Mouse (Mus musculus): ENCODE measurements around the gene Sox21.

The Sox21 gene

GRCm38 (mm10) chr14:118236886-118237289, at the start of gene Sox21:
Gene Sox21, minus strand, starts transcription at chr14:118237030.
- CTCF ChIA-PET = no interaction called here

DNA sequence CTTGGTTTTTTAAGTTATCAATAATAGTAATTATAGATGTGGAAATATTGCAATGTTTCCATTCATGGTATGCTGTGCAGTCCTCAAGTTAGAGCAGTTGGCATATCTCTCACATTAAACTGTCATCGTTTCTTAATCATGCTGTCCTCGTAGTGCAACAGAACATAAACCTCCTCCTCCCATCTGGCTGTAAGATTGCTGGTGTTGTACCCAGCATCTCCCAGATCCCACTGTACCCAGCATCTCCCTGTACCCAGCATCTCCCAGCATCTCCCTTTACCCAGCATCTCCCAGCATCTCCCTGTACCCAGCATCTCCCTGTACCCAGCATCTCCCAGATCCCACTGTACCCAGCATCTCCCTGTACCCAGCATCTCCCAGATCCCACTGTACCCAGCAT, 49.3 kb upstream of the Sox21 start:
- CTCF ChIA-PET = no interaction called here

GRCm38 (mm10) chr14:118282917-118283316, 46.1 kb upstream of the Sox21 start:
- CTCF ChIA-PET = no interaction called here

DNA sequence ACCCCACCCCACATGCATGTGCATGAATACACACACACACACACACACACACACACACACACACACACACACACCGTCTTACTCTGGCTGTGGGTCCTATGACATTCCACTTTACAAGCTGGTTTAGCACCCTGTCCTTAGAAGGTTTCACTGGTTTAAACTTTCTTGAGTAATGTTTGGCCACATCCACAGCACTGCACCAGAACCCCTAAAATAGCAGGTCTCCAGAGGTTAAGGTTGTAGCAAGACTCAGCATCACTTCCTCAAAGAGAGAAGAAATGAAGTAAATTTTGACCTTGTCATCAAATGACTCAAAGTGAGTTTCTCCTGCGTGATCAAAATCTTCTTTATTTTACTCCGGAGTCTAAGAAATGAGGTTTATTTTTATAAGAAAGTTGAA, 45.4 kb upstream of the Sox21 start:
- CTCF ChIA-PET = no interaction called here

GRCm38 (mm10) chr14:118277704-118278498, 41.1 kb upstream of the Sox21 start:
- CTCF ChIA-PET = no interaction called here

GRCm38 (mm10) chr14:118272594-118273555, 36.0 kb upstream of the Sox21 start:
- CTCF ChIA-PET = no interaction called here

DNA sequence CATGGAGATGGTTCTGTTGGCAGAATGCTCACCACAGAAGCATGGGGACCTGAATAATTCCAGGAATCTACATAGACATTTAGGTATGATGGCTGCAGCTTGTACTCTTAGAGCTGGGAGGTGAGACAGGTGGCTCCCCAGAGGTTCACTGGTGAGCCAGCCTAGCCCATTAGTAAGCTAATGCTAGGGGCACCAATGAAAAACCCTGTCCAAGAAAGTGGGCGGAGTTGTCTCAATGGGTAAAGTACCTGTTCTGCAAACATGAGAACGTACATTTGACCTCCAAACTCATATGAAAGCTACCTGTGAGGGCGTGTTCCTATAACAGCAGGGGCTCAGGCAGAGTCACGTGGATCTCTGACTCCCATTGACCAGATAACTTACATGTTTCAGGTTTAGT, 32.0 kb upstream of the Sox21 start:
- CTCF ChIA-PET = no interaction called here

DNA sequence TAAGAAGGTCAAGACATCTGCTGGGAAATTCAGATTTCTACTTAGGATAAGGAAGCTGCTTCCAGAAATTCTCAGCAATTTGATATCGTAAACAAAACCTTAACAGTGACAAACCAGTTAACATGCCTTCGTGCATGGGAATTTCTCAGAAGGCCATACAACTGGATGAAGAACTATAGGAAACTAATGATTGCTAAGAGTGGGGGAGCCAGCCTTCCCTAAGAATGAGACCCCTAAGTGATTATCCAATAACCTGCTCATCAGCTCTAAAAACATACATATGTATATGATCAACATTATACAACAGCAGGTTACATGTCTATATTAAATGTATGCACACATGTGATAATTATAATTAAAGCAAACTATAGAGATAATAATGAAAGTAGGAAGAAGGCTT, 29.8 kb upstream of the Sox21 start, which contains the start of gene Gm9376:
TSS of gene Gm9376 (plus strand) at position 301 of the 400 bp plus-strand sequence.
- CTCF ChIA-PET = no interaction called here

- CTCF ChIA-PET = no interaction called here
Measured at GRCm38 (mm10) chr14:118253381-118253780, 16.6 kb upstream of the Sox21 start.

GRCm38 (mm10) chr14:118241416-118241815, 4.6 kb upstream of the Sox21 start:
- CTCF ChIA-PET = no interaction called here

- CTCF ChIA-PET = no interaction called here
Measured at GRCm38 (mm10) chr14:118239351-118239750, 2.5 kb upstream of the Sox21 start.

DNA sequence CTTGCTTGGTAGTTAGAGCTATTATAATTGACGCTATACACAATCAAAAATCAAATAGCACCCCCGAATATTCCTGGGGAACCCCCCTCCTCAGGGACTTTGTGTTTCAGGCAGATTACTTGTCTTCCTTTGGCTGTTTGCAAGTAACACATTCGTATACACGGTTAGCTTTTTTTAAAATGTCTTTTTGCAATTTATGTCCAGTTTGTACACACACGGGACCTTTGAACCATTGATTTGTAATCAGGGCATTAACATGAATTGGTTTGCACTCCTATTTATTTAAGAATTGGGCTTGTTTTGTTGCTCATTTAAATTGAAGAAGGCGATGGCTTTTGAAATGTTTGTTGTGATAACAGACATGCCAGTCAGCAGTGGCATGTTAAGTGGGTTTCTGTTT, 956 bp upstream of the Sox21 start:
- CTCF ChIA-PET = no interaction called here

DNA sequence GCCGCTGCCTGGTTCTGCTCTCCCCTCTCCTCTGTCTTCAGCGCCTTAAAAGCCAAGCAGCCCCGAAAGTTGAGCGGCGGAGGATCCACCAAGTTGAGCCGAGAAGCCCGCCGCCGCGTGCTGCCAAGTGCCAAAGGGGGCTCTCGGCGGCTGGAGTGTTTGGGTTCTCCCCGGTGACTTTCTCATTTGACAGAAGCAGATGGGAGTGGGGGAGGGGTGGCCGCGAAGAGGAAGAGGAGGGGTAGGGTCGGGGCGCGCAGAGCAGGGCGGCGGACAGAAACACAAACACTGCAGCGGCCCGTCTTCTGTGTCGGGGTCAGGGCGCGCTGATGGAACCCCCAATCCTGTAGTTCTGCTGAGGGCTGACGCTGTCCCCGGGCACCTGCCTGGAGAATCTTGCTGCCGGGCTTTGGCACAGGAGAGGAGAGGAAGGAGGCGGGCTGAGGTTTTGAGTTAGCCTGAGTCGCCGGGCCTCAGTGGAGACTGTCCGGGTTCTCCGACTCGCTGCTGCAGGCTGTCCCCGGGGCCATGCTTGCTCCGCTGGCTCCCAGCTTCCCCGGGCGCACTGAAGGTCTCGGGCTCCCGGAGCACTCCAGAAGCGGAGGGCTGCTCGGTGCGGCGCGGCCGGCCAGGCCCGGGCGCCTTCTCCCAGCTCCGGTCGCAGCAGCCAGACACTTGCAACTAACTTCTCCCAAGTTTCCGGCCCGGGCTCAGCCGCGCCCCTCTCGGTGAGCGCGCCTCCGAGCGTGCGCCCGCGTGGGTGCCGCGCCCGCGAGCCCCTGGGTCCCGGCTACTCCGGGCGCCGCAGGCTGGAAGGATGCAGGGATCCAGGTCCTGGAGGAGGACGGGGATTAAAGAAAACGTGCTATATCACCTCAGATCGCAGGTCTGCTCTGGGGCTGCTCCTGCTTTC, 601 bp downstream of the Sox21 start:
- CTCF ChIA-PET = no interaction called here

- CTCF ChIA-PET = no interaction called here
Measured at GRCm38 (mm10) chr14:118235361-118235972, 1.4 kb downstream of the Sox21 start.

DNA sequence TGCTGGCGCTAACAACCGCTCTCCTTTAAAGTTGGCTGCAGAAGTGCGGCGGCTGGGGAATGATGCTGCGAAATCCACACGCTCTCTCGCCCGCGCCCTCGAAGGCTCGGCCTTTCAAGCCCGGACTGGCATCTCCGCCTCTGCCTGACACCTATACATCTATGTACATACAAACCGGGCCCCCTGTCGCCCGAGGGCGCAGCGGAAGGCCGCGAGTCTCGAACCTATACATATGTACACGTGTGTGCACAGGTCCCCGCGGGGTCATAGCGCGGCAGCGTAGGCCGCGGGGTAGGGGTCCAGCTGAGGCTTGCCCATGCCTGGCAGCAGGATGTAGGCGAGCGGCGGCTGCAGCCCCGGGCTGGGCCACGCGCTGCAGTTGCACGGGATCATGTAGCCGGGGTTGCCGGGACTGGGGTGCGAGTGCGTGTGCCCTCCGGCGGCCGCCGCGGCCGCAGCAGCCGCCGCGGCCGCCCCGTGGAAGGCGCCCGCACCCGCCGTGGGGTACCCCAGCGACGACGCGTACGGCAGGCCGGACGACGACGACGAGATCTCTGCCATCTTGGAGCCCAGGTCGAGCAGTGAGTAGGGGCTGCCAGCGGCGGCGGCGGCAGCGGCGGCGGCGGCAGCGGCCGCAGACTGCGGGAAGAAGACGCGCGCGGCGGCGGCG, 2.2 kb downstream of the Sox21 start:
- CTCF ChIA-PET = no interaction called here

GRCm38 (mm10) chr14:118233786-118234540, 2.9 kb downstream of the Sox21 start:
- CTCF ChIA-PET = interaction anchor here (0.7 kb wide), 1 partner anchor 91 kb away, joined by 3 read pairs; no protein-coding TSS in a partner anchor

DNA sequence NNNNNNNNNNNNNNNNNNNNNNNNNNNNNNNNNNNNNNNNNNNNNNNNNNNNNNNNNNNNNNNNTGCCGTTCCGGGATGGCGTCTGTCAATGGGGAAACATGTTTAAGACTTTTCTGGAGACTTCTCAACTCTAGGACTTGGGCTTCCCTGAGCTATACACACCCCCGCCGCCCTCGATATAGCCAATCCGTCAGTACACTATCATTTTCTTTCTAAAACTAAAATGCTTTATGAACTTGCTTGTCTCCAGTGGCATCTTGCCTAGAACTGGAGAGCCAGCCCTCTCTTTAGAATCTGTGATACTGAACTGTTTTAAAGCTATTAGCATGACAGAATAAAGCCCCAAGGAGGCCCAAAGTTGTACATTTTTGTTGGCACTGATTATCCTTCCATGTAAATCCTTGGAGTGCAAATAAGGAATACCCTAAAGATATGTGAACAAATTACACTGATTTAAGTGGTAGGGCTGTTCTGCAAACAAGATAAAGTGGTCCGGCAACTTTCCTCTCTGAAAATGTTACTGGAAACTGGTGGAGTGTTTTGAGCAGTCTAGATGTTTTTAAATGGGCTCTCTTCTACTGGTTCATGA, 4.4 kb downstream of the Sox21 start:
- CTCF ChIA-PET = no interaction called here

GRCm38 (mm10) chr14:118226471-118227155, 10.2 kb downstream of the Sox21 start:
- CTCF ChIA-PET = no interaction called here

- CTCF ChIA-PET = no interaction called here
Measured at GRCm38 (mm10) chr14:118225911-118226310, 10.9 kb downstream of the Sox21 start.
